Mouse (Mus musculus): ENCODE data around the gene Gm17124.
"Not testable (repeated sequence)": the region's sequence is repeated elsewhere in the genome, so short reads cannot be mapped to it uniquely, and the experiment has no call there.

Gm17124 gene

DNA sequence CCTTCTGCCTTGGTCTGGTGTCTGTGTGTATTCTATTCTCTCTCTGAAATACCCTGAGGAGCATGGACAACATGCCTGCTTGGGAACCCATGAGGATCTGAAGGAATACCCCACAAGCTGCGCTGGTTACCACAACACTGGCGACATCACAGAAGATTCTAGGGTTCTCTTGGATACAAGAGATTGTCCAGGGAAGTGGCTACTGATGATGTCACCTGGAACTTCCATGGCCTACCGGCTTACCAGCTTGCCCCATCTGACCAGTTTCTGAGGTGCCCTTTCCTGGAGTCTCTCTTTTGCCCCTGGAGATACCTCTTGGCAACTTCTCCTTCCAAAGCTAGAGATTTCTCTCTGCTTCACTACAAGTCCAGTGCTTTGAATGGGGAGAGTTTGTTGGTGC is at the start of gene Gm17124:
Gene Gm17124, minus strand, starts transcription at position 101 of the 400 bp plus-strand sequence.
- not testable (repeated sequence) for DNase-seq (ENCODE audit: low spot score in 2 of 2)

GRCm38 (mm10) chr14:42641817-42642216 is 42.1 kb upstream of the Gm17124 start, which contains the start of gene Gm3633:
TSS of gene Gm3633 (minus strand) at chr14:42641917.
- not testable (repeated sequence) for DNase-seq (ENCODE audit: low spot score in 2 of 2)
